Mouse (Mus musculus): ENCODE results near the gene Rps5. TPM values are rescaled to one million over a fixed set of nuclear protein-coding genes. Genes with fewer than 3 reads are reported as not detected.
"Not testable (repeated sequence)": the region's sequence is repeated elsewhere in the genome, so short reads cannot be mapped to it uniquely, and the experiment has no call there.

The Rps5 gene
- polyA plus RNA-seq, 1 experiment from 2014 or later: 512 TPM

DNA sequence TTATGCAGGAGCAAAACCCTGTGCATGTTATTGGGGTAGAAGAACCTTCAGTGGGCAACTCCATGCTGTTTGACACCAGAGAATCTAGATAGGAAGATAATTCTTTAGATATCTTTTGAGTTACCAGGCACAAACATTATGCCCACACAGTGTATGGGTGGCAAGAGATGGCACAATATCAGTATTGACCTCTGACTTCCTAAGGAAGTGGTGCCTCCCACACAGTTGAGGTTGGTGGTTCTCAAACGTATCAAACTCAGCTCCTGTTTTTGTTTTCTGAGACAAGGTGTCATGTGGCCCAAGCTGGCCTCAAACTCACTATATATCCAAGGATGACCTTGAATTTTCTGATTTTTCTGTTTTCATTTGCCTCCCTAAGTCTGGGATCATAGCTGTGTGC is 30.8 kb upstream of the Rps5 start:
- Histone ChIP-seq H3K27ac (ENCODE audit: low read length) (no peak overlapping the region), H3K4me3 (ENCODE audit: low read depth, low read length) (no peak overlapping the region), H3K27me3 (ENCODE audit: control insufficient read depth, insufficient read depth, low read depth, low read length) (no peaks in the 10 kb centered on the region), H3K4me2 (ENCODE audit: low read length) (no peak overlapping the region), H3K9me3 (replicated peaks; ENCODE audit: control insufficient read depth, low read length, poor library complexity, severe bottlenecking) (no peaks in the 10 kb centered on the region), H3K36me3 (ENCODE audit: control insufficient read depth, insufficient read depth, low read length) (peaks cover 43% of the 10 kb centered on the region), H3K9ac (ENCODE audit: low read depth, low read length) (no peak overlapping the region), H3K4me1 (ENCODE audit: control insufficient read depth, insufficient read depth, low read length) (no peaks in the 10 kb centered on the region)
- 86% methylated on average over 1 of the region's 1 CpGs for WGBS
- no peak for ATAC-seq

DNA sequence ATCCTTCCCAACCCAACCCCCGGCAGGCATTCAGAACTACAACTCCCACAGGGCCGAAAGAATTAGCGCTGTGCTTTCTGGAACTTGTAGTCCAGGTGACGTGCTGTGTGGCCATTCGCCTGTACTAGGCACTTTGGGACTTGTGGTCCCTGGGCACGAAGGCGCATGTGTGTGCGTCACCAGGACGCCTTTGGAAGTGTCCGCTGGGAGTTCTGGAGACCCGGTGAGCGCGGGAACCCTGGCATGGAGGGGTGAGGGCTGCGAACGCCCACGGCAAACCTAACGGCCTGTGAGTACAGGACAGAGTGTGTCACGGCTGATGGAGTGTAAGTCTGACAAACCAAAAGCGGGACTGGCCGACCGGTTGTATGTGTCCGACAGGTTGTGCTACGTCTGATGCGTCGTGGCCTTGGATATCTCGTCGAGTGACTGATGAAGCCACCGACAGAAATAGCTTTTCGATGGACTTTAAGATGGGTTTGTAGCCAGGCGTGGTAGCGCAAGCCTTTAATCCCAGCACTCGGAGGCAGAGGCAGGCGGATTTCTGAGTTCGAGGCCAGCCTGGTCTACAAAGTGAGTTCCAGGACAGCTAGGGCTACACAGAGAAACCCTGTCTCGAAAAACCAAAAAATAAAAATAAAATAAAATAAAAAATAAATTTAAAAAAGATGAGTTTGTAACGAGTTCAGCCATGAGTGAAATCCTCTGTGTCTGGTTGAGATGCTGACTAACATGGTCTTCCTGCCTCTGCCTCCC is 24.3 kb upstream of the Rps5 start, which contains the start of gene Zscan22:
Zscan22 (plus strand) TSS at position 161 of the 756 bp plus-strand sequence.
- Histone ChIP-seq H3K27ac (ENCODE audit: low read length) (peak within 1 kb of the TSS; percentile 62), H3K9ac (ENCODE audit: low read depth, low read length) (peak within 1 kb of the TSS; percentile 78), H3K4me1 (ENCODE audit: control insufficient read depth, insufficient read depth, low read length) (peaks cover 8% of the 10 kb centered on the region), H3K4me3 (ENCODE audit: low read depth, low read length) (peak within 1 kb of the TSS; percentile 66), H3K4me2 (ENCODE audit: low read length) (peak within 1 kb of the TSS; percentile 58), H3K27me3 (ENCODE audit: control insufficient read depth, insufficient read depth, low read depth, low read length) (no peaks in the 10 kb centered on the region), H3K9me3 (replicated peaks; ENCODE audit: control insufficient read depth, low read length, poor library complexity, severe bottlenecking) (no peaks in the 10 kb centered on the region), H3K36me3 (ENCODE audit: control insufficient read depth, insufficient read depth, low read length) (no peaks in the 10 kb centered on the region)
- ATAC-seq: peak; percentile 99
- 6% methylated on average over 36 of the region's 36 CpGs for WGBS

DNA sequence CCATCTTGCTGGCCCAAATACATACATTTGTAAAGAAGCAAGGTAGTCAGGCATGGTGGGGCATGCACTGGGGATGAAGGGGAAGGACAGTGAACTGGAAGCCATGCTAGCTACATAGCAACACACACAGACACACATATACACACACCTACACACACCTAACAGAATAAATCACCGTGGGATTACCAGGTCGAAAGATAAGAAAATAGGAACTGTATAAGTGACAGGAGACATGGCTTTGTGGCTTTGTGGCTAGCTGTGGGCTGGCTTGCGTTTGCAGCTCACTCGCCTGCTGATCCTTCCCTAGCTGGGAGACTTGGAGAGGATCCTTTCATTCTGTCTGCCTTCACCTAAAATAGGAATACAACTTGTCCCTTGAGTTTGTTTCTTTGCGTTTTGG is 20.6 kb upstream of the Rps5 start:
- Histone ChIP-seq H3K4me1 (ENCODE audit: control insufficient read depth, insufficient read depth, low read length) (peaks cover 8% of the 10 kb centered on the region), H3K4me2 (ENCODE audit: low read length) (no peak overlapping the region), H3K9me3 (replicated peaks; ENCODE audit: control insufficient read depth, low read length, poor library complexity, severe bottlenecking) (no peaks in the 10 kb centered on the region), H3K27me3 (ENCODE audit: control insufficient read depth, insufficient read depth, low read depth, low read length) (no peaks in the 10 kb centered on the region), H3K27ac (ENCODE audit: low read length) (no peak overlapping the region), H3K4me3 (ENCODE audit: low read depth, low read length) (no peak overlapping the region), H3K36me3 (ENCODE audit: control insufficient read depth, insufficient read depth, low read length) (peaks cover 7% of the 10 kb centered on the region; the same call in 1 of the 2 replicates), H3K9ac (ENCODE audit: low read depth, low read length) (no peak overlapping the region)
- ATAC-seq: no peak
- WGBS: 93% methylated on average over 5 of the region's 5 CpGs

DNA sequence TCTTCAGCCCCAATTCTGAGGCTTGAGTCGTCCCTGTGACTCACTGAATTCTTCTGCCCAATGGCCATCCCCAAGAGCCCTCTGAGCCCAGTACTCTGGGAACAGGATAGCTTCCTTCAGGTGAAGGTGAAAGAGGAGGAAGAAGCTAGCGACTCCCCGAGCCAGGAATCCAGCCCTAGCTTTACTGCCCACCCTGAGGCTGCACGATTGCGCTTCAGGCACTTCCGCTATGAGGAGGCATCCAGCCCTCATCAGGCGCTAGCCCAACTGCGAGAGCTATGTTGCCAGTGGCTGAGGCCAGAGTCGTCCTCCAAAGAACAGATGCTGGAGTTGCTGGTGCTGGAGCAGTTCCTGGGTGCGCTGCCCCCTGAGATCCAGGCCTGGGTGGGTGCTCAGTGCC is 18.5 kb upstream of the Rps5 start:
- Histone ChIP-seq H3K36me3 (ENCODE audit: control insufficient read depth, insufficient read depth, low read length) (peaks cover 26% of the 10 kb centered on the region), H3K27ac (ENCODE audit: low read length) (no peak overlapping the region), H3K4me3 (ENCODE audit: low read depth, low read length) (no peak overlapping the region), H3K27me3 (ENCODE audit: control insufficient read depth, insufficient read depth, low read depth, low read length) (no peaks in the 10 kb centered on the region), H3K9me3 (replicated peaks; ENCODE audit: control insufficient read depth, low read length, poor library complexity, severe bottlenecking) (no peaks in the 10 kb centered on the region), H3K4me2 (ENCODE audit: low read length) (no peak overlapping the region), H3K4me1 (ENCODE audit: control insufficient read depth, insufficient read depth, low read length) (peaks cover 3% of the 10 kb centered on the region), H3K9ac (ENCODE audit: low read depth, low read length) (no peak overlapping the region)
- 61% methylated on average over 10 of the region's 10 CpGs for WGBS
- no peak for ATAC-seq

DNA sequence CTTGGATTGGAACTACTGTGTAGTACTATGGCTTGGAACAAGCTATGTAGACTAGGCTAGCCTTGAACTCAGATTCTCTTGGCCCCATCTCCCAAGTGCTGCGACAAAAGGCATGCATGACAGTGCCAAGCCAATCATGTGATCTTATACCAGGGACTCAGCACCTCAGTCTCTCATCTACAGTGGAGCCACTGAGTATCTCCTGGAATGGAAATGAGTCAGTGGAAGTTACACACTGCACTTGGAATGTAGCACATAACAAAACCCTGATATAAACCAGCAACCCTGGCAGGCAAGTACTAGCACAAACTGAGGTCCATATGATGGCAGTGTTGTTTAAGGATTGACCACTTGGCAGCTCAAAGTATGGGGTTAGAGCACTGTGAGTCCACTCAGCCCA is 16.9 kb upstream of the Rps5 start:
- Histone ChIP-seq H3K4me1 (ENCODE audit: control insufficient read depth, insufficient read depth, low read length) (peaks cover 3% of the 10 kb centered on the region; the same call in 1 of the 2 replicates), H3K9me3 (replicated peaks; ENCODE audit: control insufficient read depth, low read length, poor library complexity, severe bottlenecking) (no peaks in the 10 kb centered on the region), H3K9ac (ENCODE audit: low read depth, low read length) (no peak overlapping the region), H3K27me3 (ENCODE audit: control insufficient read depth, insufficient read depth, low read depth, low read length) (no peaks in the 10 kb centered on the region), H3K36me3 (ENCODE audit: control insufficient read depth, insufficient read depth, low read length) (peaks cover 26% of the 10 kb centered on the region), H3K4me3 (ENCODE audit: low read depth, low read length) (no peak overlapping the region), H3K27ac (ENCODE audit: low read length) (no peak overlapping the region), H3K4me2 (ENCODE audit: low read length) (no peak overlapping the region)
- WGBS: 100% methylated on average over 1 of the region's 1 CpGs
- ATAC-seq: no peak

DNA sequence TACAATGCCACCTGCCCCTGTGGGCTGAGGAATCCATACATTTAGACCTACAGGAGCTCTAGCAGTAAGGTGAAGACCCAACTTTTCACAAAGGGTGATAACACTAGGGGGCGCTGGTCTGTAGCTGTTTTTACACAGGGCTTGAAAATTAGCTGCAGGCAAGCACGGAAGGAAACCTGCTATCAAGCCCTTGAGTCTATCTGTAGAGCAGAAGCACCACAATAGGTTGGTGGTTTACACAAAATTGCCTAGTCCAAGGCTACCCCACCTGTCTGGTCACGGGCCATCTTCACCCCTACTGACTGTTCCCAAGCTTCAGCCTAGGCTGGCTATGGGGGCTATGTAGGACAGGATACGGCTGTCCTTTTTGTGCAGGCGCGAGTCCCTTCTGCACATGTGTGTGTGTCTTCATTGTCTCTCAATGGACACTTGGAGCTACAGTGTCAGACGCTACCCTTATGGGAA is 12.6 kb upstream of the Rps5 start:
- 30% methylated on average over 7 of the region's 7 CpGs for WGBS
- Histone ChIP-seq H3K9ac (ENCODE audit: low read depth, low read length) (peak overlapping the region; percentile 30; the same call in 1 of the 2 replicates), H3K4me1 (ENCODE audit: control insufficient read depth, insufficient read depth, low read length) (peaks cover 3% of the 10 kb centered on the region; the same call in 1 of the 2 replicates), H3K27me3 (ENCODE audit: control insufficient read depth, insufficient read depth, low read depth, low read length) (no peaks in the 10 kb centered on the region), H3K4me3 (ENCODE audit: low read depth, low read length) (peak overlapping the region; percentile 41), H3K4me2 (ENCODE audit: low read length) (peak overlapping the region; percentile 56), H3K36me3 (ENCODE audit: control insufficient read depth, insufficient read depth, low read length) (peaks cover 24% of the 10 kb centered on the region), H3K9me3 (replicated peaks; ENCODE audit: control insufficient read depth, low read length, poor library complexity, severe bottlenecking) (no peaks in the 10 kb centered on the region), H3K27ac (ENCODE audit: low read length) (peak overlapping the region; percentile 84)
- peak; percentile 51 for ATAC-seq

DNA sequence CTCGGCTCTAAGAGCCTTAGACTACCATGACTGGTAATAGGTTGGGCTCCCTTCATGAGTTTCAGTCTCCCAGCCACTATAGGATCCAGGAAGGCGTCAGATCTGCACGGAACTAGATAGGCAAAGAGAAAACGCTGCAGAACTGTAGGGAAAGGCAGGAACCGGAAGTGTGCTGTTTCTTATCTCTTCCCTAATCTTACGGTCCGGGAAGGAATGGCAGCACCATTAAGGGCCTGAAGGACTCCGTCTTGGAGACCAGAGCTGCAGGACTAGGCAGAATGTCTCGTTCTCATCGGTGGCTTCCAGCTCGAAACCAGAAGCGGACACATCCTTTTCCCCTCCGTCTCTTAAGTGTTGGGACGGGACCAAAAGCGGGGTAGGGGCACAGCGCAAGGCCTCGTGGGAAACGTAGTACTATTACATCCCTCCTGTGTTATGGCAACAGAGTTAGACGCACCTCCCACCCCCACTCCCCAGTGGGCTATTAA is 11.9 kb upstream of the Rps5 start:
- WGBS: 8% methylated on average over 19 of the region's 19 CpGs
- Histone ChIP-seq H3K36me3 (ENCODE audit: control insufficient read depth, insufficient read depth, low read length) (peaks cover 24% of the 10 kb centered on the region), H3K9ac (ENCODE audit: low read depth, low read length) (peak overlapping the region; percentile 65), H3K4me2 (ENCODE audit: low read length) (peak overlapping the region; percentile 56), H3K4me1 (ENCODE audit: control insufficient read depth, insufficient read depth, low read length) (peaks cover 3% of the 10 kb centered on the region; the same call in 1 of the 2 replicates), H3K9me3 (replicated peaks; ENCODE audit: control insufficient read depth, low read length, poor library complexity, severe bottlenecking) (no peaks in the 10 kb centered on the region), H3K27me3 (ENCODE audit: control insufficient read depth, insufficient read depth, low read depth, low read length) (no peaks in the 10 kb centered on the region), H3K27ac (ENCODE audit: low read length) (peak overlapping the region; percentile 84), H3K4me3 (ENCODE audit: low read depth, low read length) (peak overlapping the region; percentile 41)
- ATAC-seq: peak; percentile 88

DNA sequence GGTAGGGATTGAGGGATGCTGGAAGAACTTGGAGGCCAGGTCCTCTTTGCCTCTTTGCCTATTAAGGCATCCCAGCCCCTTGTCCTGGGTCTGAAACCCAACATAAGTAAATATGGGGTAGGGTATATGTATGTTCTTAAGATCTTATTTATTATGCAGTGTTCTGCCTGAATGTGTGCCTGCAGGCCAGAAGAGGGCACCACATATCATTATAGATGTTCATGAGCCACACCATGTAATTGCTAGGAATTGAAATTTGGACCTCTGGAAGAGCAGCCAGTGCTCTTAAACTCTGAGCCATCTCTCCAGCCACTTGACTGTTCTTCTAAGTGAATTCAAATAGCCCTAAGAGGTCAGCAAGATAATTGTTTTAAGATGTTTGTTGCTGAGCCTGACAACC is 8.5 kb upstream of the Rps5 start:
- H3K4me1 ChIP-seq (ENCODE audit: control insufficient read depth, insufficient read depth, low read length): peaks cover 3% of the 10 kb centered on the region; the same call in 1 of the 2 replicates
- H3K9ac ChIP-seq (ENCODE audit: low read depth, low read length): no peak overlapping the region
- no peak overlapping the region for H3K27ac ChIP-seq (ENCODE audit: low read length)
- no peak overlapping the region for H3K4me3 ChIP-seq (ENCODE audit: low read depth, low read length)
- no peak overlapping the region for H3K4me2 ChIP-seq (ENCODE audit: low read length)
- no peaks in the 10 kb centered on the region for H3K9me3 ChIP-seq (replicated peaks; ENCODE audit: control insufficient read depth, low read length, poor library complexity, severe bottlenecking)
- peaks cover 1% of the 10 kb centered on the region for H3K36me3 ChIP-seq (ENCODE audit: control insufficient read depth, insufficient read depth, low read length)
- no peaks in the 10 kb centered on the region for H3K27me3 ChIP-seq (ENCODE audit: control insufficient read depth, insufficient read depth, low read depth, low read length)
- ATAC-seq: no peak

DNA sequence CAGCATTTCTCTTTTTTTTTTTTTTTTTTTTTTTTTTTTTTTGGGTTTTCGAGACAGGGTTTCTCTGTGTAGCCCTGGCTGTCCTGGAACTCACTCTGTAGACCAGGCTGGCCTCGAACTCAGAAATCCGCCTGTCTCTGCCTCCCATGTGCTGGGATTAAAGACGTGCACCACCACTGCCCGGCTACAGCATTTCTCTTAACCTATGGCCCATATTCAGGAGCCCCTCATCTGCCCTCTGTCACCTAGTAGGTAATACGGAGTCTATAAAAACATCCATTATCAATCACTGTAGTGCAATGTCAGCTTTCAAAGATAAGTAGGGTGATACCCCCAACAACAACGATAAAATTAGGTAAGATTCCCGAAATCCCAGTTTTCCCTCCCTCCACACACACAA is 1.6 kb upstream of the Rps5 start:
- peaks cover 12% of the 10 kb centered on the region for H3K36me3 ChIP-seq (ENCODE audit: control insufficient read depth, insufficient read depth, low read length)
- not testable (repeated sequence) for H3K27me3 ChIP-seq (ENCODE audit: control insufficient read depth, insufficient read depth, low read depth, low read length); H3K9ac ChIP-seq (ENCODE audit: low read depth, low read length); H3K9me3 ChIP-seq (replicated peaks; ENCODE audit: control insufficient read depth, low read length, poor library complexity, severe bottlenecking); ATAC-seq; H3K27ac ChIP-seq (ENCODE audit: low read length); H3K4me2 ChIP-seq (ENCODE audit: low read length); H3K4me3 ChIP-seq (ENCODE audit: low read depth, low read length)
- 93% methylated on average over 7 of the region's 8 CpGs for WGBS
- peaks cover 12% of the 10 kb centered on the region for H3K4me1 ChIP-seq (ENCODE audit: control insufficient read depth, insufficient read depth, low read length)

Measured in midbrain, embryonic 16.5 days (tissue).